Mouse (Mus musculus) kidney, adult 10 weeks (tissue): ENCODE measurements around the gene Zfp458. TPM values are rescaled to one million over a fixed set of nuclear protein-coding genes. Genes with fewer than 3 reads are reported as not detected.

ENCODE experiments used
- polyA plus RNA-seq: library from polyadenylated mRNA; stranded (reverse); fragments of 350-450 nt; fragmentation: Illumina TruSeq; extraction: RNeasy Lipid Tissue Mini Kit (QIAGEN cat#74804); gene quantifications from one replicate; pipeline ENCODE4 v1.2.3, GENCODE M21; 2014; ENCODE audit warnings: low read depth, low replicate concordance

Gene Zfp458
- polyA plus RNA-seq = 9.5 TPM

GRCm38 (mm10) chr13:67278314-67278713 lies at the start of gene Zfp458:
TSS of gene Zfp458 (minus strand) at chr13:67278466.

DNA sequence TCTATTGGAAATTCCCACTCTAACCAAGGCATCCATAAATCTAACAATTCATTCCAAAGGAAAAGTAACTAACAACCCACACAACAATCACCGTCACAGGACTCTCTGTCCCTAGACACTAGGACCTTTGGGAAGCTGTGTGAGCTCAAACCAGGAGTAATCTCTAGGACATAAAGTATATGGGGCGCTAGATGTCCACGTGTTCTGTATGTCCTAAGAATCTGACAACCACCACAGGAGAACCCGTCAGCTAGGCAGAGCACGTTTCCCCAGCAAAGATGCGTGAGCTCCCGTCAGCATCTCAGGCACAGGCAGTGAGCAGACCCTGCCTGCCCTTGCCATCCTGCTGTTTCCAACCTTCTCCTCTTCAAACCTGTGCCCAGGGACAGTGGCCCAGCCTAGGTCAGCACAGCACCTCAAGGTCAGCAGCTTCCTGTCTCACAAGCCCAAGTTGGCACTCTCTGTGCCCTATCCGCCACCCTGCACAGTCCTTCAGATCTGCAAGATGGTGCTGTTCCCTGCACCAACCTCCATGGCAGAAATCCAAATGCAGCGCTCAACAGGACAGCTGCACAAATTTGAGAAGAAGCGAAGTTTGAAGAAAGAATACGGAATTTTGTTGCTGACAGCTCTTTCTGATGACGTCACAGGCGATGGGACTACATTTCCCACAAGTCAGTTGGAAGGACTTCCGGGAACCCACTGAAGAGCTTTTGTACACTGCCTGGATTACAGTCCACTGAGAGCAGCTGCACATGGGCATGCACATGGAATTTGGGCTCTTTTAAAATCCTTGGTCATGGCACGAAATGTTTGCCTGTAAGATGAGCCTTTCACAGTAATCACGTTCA lies 27.8 kb upstream of the Zfp458 start, which contains the start of gene Zfp457:
TSS of gene Zfp457 (minus strand) at position 664 of the 851 bp plus-strand sequence.

Other genes with a start within 250 kb of the Zfp458 start
- 6.8 TPM for gene Zfp712, start 217.3 kb downstream of the Zfp458 start, polyA plus RNA-seq
- 14.0 TPM for gene Zfp708, start 180.5 kb downstream of the Zfp458 start, polyA plus RNA-seq
- gene Gm28557, start 169.9 kb downstream of the Zfp458 start, polyA plus RNA-seq = 13.1 TPM
- gene Rslcan18, start 162.2 kb downstream of the Zfp458 start, polyA plus RNA-seq = 2.8 TPM
- gene Zfp759, start 156.8 kb downstream of the Zfp458 start, polyA plus RNA-seq = 16.3 TPM
- gene Rsl1, start 105.3 kb downstream of the Zfp458 start, polyA plus RNA-seq = 16.8 TPM
- 5.5 TPM for gene Zfp455, start 84.0 kb downstream of the Zfp458 start, polyA plus RNA-seq
- 2.1 TPM for gene Zfp457, start 28.0 kb upstream of the Zfp458 start, polyA plus RNA-seq
- 16.5 TPM for gene Zfp595, start 54.1 kb upstream of the Zfp458 start, polyA plus RNA-seq
- not detected for gene Gm28044, start 82.1 kb upstream of the Zfp458 start, polyA plus RNA-seq
- 12.6 TPM for gene Zfp953, start 82.1 kb upstream of the Zfp458 start, polyA plus RNA-seq
- not detected for gene Gm28041, start 97.3 kb upstream of the Zfp458 start, polyA plus RNA-seq
- 7.3 TPM for gene Zfp456, start 97.3 kb upstream of the Zfp458 start, polyA plus RNA-seq
- gene Zfp429, start 121.4 kb upstream of the Zfp458 start, polyA plus RNA-seq = 16.3 TPM
- gene Zfp459, start 143.0 kb upstream of the Zfp458 start, polyA plus RNA-seq = 3.8 TPM
- 86.6 TPM for gene Zfp874a, start 173.2 kb upstream of the Zfp458 start, polyA plus RNA-seq
- gene Zfp874b, start 205.8 kb upstream of the Zfp458 start, polyA plus RNA-seq = 39.0 TPM
- gene Zfp58, start 222.1 kb upstream of the Zfp458 start, polyA plus RNA-seq = 26.0 TPM
- not detected for gene Gm26965, start 247.7 kb upstream of the Zfp458 start, polyA plus RNA-seq
- 23.8 TPM for gene Zfp87, start 247.7 kb upstream of the Zfp458 start, polyA plus RNA-seq